In genomic region chr5:89096371-89096770, GRCm38 (mm10) we compare ENCODE assay signal across 23 mouse cellular contexts.
"Had no signal": no experiment of that assay in that cellular context is flagged by ENCODE, and none has a peak within 500 bp of the region (broad histone marks: within the 10 kb centered on the region; RNA-seq: fewer than 3 reads in every experiment).

No protein-coding gene starts in this region.

- H3K4me1 ChIP-seq: heart, embryonic 15.5 days; hindbrain, embryonic 13.5 days; liver, embryonic 12.5 days had no signal

- H3K9ac ChIP-seq: forebrain, postnatal 0 days; heart, embryonic 13.5 days; heart, embryonic 15.5 days; hindbrain, embryonic 13.5 days; hindbrain, embryonic 15.5 days; limb, embryonic 13.5 days; limb, embryonic 15.5 days; liver, embryonic 12.5 days; liver, embryonic 14.5 days had no signal

- DNase-seq: forebrain, postnatal 0 days; gastrocnemius, postnatal 14 days; gastrocnemius, postnatal 36 days; heart, adult 18-20 months; heart, postnatal 14 days; heart, postnatal 36 days; kidney, adult 11 months; kidney, postnatal 14 days; layer of hippocampus, adult 9-11 months; layer of hippocampus, postnatal 36 days; left cerebral cortex, postnatal 4 days had no signal

- H3K4me3 ChIP-seq: heart, embryonic 13.5 days; heart, embryonic 15.5 days; hindbrain, embryonic 13.5 days; hindbrain, embryonic 15.5 days; limb, embryonic 13.5 days; limb, embryonic 15.5 days; liver, embryonic 12.5 days had no signal

- H3K27me3 ChIP-seq: heart, embryonic 13.5 days; heart, embryonic 15.5 days; hindbrain, embryonic 13.5 days; hindbrain, embryonic 15.5 days; limb, embryonic 13.5 days; limb, embryonic 15.5 days; liver, embryonic 12.5 days had no signal

- H3K4me2 ChIP-seq: heart, embryonic 11.5 days; heart, embryonic 13.5 days; heart, embryonic 15.5 days; hindbrain, embryonic 13.5 days; hindbrain, embryonic 15.5 days; limb, embryonic 13.5 days; limb, embryonic 15.5 days; liver, embryonic 12.5 days had no signal

- H3K27ac ChIP-seq: heart, embryonic 13.5 days; heart, embryonic 15.5 days; hindbrain, embryonic 13.5 days; hindbrain, embryonic 15.5 days; hindbrain, postnatal 0 days; kidney, postnatal 0 days; limb, embryonic 13.5 days; limb, embryonic 15.5 days; liver, embryonic 12.5 days; liver, embryonic 14.5 days had no signal

- H3K36me3 ChIP-seq: heart, embryonic 13.5 days; heart, embryonic 15.5 days; hindbrain, embryonic 13.5 days; hindbrain, embryonic 15.5 days; limb, embryonic 13.5 days; limb, embryonic 15.5 days; liver, embryonic 12.5 days had no signal

- H3K9me3 ChIP-seq: heart, embryonic 13.5 days; heart, embryonic 15.5 days; hindbrain, embryonic 13.5 days; hindbrain, embryonic 15.5 days; limb, embryonic 13.5 days; limb, embryonic 15.5 days; liver, embryonic 12.5 days had no signal

- ATAC-seq: forebrain, postnatal 0 days; hindbrain, postnatal 0 days; intestine, embryonic 16.5 days; liver, embryonic 12.5 days had no signal
